Mouse (Mus musculus) cerebellum, adult 2 months (tissue): ENCODE measurements around the gene Thoc2.

Source experiments
- CTCF ChIP-seq: fragments of 200-500 bp; IDR thresholded peaks from 2 replicates; pipeline ENCODE4 v1.5.1; 2011; ENCODE audit warnings: low read depth, mild to moderate bottlenecking, control low read depth, low read length, moderate library complexity, borderline replicate concordance; ENCODE audit not compliant: insufficient read depth
- POLR2A ChIP-seq: fragments of 200-500 bp; IDR thresholded peaks from 2 replicates; pipeline ENCODE4 v1.6.1; 2011; ENCODE audit warnings: low read length, control low read depth, borderline replicate concordance; ENCODE audit not compliant: insufficient read depth

DNA sequence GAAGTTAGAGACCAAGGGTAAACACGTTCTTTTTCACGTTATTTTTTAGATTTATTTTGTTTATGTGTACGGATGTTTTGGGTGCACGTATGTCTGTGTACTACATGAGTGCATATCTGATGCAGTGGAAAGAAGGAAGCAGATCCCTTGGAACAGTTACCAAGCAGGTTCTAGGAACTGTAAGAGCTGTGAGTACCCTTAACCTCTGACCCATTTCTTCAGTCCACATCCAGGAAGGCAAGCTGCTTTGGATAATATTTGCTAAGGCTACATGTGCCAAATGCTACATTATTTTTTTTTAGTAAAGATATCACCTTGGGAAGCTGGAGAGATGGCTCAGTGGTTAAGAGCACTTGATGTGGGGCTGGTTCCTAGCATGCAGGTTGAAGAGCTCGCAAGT is 21.4 kb upstream of the Thoc2 start:
- no peak for TF ChIP-seq CTCF
- no peak for TF ChIP-seq POLR2A
